Mouse (Mus musculus): Measurements from ENCODE around the gene Hist1h2ad. TPM values are rescaled to one million over a fixed set of nuclear protein-coding genes. Genes with fewer than 3 reads are reported as not detected.
"Not testable (repeated sequence)": the region's sequence is repeated elsewhere in the genome, so short reads cannot be mapped to it uniquely, and the experiment has no call there.

Gene Hist1h2ad
- polyA plus RNA-seq, 1 experiment from 2014 or later: 4.2 TPM

GRCm38 (mm10) chr13:23582219-23583056 lies 8.3 kb downstream of the Hist1h2ad start:
- H3K27me3 ChIP-seq (ENCODE audit: insufficient read depth, low read length): no peaks in the 10 kb centered on the region
- DNase-seq (peak; percentile 64), ATAC-seq (ENCODE audit: insufficient read depth) (no peak)
- no peaks in the 10 kb centered on the region for H3K9me3 ChIP-seq (ENCODE audit: low read depth, low read length)
- H3K27ac ChIP-seq (ENCODE audit: low read depth): peak overlapping the region; percentile 99
- H3K4me3 ChIP-seq (ENCODE audit: low read depth, low read length): peak overlapping the region; percentile 58
- peak overlapping the region; percentile 86 for H3K4me2 ChIP-seq
- H3K4me1 ChIP-seq (ENCODE audit: insufficient read depth): peaks cover 12% of the 10 kb centered on the region
- no peaks in the 10 kb centered on the region for H3K36me3 ChIP-seq (ENCODE audit: insufficient read depth)
- peak overlapping the region; percentile 84 for H3K9ac ChIP-seq
- no peak for TF ChIP-seq CTCF (IDR thresholded peaks at IDR 0.05; ENCODE audit: low read depth)
- 7% methylated on average over 6 of the region's 6 CpGs for WGBS

DNA sequence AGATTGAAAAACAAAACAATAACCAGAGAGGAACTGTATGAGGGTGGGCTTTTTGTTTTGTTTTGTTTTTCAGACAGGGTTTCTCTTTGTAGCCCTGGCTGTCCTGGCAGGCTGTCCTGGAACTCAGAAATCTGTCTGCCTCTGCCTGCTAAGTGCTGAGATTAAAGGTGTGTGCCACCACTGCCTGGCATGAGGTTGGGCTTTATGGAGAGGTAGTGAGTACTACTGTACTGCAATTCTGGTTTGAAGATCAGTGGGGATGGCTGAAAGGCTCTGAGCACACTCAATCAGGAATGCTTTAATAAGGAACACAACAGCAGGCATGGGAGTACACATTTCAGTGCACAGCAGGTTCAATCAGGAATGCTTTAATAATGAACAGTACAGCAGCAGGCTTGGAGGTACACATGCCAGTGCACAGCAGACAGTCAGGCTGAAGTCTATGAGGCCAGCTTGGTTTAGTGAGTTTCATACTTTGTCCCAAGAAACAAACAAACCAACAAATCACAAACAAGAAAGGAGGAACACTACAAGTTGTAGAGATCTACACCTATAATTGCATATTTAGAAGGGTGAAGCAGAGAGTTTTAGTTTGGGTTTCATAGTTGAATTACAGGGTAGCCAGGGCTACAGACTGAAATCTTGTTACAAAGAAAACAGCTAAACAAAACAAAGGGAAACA lies 9.3 kb downstream of the Hist1h2ad start:
- peak overlapping the region; percentile 86 for H3K4me2 ChIP-seq
- H3K27ac ChIP-seq (ENCODE audit: low read depth): peak overlapping the region; percentile 99
- peaks cover 12% of the 10 kb centered on the region for H3K4me1 ChIP-seq (ENCODE audit: insufficient read depth)
- peak overlapping the region; percentile 58; the same call in 1 of the 2 replicates for H3K4me3 ChIP-seq (ENCODE audit: low read depth, low read length)
- TF ChIP-seq CTCF (IDR thresholded peaks at IDR 0.05; ENCODE audit: low read depth): no peak
- ATAC-seq (ENCODE audit: insufficient read depth) (no peak), DNase-seq (peak; percentile 9)
- no peaks in the 10 kb centered on the region for H3K36me3 ChIP-seq (ENCODE audit: insufficient read depth)
- H3K27me3 ChIP-seq (ENCODE audit: insufficient read depth, low read length): no peaks in the 10 kb centered on the region
- peak overlapping the region; percentile 84; the same call in 1 of the 2 replicates for H3K9ac ChIP-seq
- H3K9me3 ChIP-seq (ENCODE audit: low read depth, low read length): no peaks in the 10 kb centered on the region

DNA sequence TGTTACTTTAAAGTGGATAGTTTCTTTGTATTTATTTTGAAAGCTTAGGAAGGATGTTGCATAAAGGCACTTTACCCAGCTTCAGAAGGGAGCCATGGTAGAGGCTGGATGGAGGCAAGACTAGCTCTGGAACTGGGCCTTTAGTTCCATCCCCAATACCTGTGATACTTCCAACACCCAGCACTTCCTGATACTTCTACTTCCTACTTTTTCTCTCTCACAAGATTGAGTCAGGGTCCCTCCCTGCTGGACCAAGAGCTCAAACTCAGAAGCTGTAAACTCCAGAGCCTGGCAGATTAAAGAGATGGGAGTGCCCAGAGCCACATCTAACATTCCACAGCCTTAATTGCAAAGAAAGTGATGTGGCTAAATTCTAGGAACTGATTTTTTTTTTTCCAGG lies 10.2 kb downstream of the Hist1h2ad start:
- TF ChIP-seq CTCF (IDR thresholded peaks at IDR 0.05; ENCODE audit: low read depth): no peak
- H3K4me1 ChIP-seq (ENCODE audit: insufficient read depth): peaks cover 12% of the 10 kb centered on the region
- H3K4me3 ChIP-seq (ENCODE audit: low read depth, low read length): peak overlapping the region; percentile 50
- H3K27me3 ChIP-seq (ENCODE audit: insufficient read depth, low read length): no peaks in the 10 kb centered on the region
- H3K27ac ChIP-seq (ENCODE audit: low read depth): peak overlapping the region; percentile 99
- DNase-seq (peak; percentile 64), ATAC-seq (ENCODE audit: insufficient read depth) (no peak)
- H3K9ac ChIP-seq: peak overlapping the region; percentile 80
- peak overlapping the region; percentile 90 for H3K4me2 ChIP-seq
- no peaks in the 10 kb centered on the region for H3K36me3 ChIP-seq (ENCODE audit: insufficient read depth)
- H3K9me3 ChIP-seq (ENCODE audit: low read depth, low read length): no peaks in the 10 kb centered on the region

DNA sequence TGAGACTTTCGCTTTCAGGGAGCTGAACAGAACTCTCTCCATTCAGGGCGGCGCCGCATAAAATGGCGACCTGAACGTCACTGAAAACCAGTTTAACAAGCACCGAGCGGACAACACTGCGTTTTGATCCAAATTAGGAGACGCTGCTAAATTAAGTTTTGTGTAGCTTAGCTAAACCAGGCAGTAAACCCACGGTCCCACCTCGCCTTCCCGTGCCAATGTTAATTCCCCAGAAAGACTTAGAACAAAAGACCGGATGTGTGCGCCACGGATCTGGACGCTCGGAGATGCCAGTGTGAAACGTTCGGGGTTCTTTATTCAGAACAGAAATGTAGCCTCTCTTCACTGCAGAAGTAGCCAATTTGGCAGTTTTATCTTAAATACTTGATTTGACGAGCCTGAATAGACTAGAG lies 10.9 kb downstream of the Hist1h2ad start:
- peak overlapping the region; percentile 90 for H3K4me2 ChIP-seq
- H3K4me1 ChIP-seq (ENCODE audit: insufficient read depth): peaks cover 12% of the 10 kb centered on the region
- WGBS: under 1% methylated on average over 21 of the region's 21 CpGs
- H3K27me3 ChIP-seq (ENCODE audit: insufficient read depth, low read length): no peaks in the 10 kb centered on the region
- peak overlapping the region; percentile 50 for H3K4me3 ChIP-seq (ENCODE audit: low read depth, low read length)
- H3K9me3 ChIP-seq (ENCODE audit: low read depth, low read length): no peaks in the 10 kb centered on the region
- ATAC-seq (ENCODE audit: insufficient read depth): no peak
- no peak for TF ChIP-seq CTCF (IDR thresholded peaks at IDR 0.05; ENCODE audit: low read depth)
- H3K36me3 ChIP-seq (ENCODE audit: insufficient read depth): no peaks in the 10 kb centered on the region
- peak overlapping the region; percentile 99 for H3K27ac ChIP-seq (ENCODE audit: low read depth)
- DNase-seq: peak; percentile 90
- peak overlapping the region; percentile 80 for H3K9ac ChIP-seq

DNA sequence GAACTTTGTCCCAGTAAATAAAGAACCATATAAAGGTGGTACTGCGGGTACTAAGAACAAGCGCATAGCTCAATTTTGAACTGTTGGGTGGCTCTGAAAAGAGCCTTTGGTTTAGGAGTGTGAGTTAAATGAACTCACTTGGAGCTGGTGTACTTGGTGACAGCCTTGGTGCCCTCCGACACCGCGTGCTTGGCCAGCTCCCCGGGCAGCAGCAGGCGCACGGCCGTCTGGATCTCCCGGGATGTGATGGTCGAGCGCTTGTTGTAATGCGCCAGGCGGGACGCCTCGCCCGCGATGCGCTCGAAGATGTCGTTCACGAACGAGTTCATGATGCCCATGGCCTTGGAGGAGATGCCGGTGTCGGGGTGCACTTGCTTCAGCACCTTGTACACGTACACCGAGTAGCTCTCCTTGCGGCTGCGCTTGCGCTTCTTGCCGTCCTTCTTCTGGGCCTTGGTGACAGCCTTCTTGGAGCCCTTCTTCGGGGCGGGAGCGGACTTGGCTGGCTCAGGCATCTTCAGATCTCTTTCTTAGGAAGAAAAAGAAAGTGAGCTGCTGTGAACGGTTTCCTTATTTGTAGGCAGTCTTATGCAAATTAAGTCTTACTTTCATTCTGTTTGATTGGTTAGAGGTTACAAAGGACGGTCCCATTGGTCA lies 11.4 kb downstream of the Hist1h2ad start:
- H3K9me3 ChIP-seq (ENCODE audit: low read depth, low read length); H3K27me3 ChIP-seq (ENCODE audit: insufficient read depth, low read length); H3K36me3 ChIP-seq (ENCODE audit: insufficient read depth): not testable (repeated sequence)
- peak; percentile 86 for ATAC-seq (ENCODE audit: insufficient read depth)
- H3K4me1 ChIP-seq (ENCODE audit: insufficient read depth): peaks cover 12% of the 10 kb centered on the region
- peak; percentile 96 for DNase-seq
- peak overlapping the region; percentile 90 for H3K4me2 ChIP-seq
- peak overlapping the region; percentile 99 for H3K27ac ChIP-seq (ENCODE audit: low read depth)
- H3K4me3 ChIP-seq (ENCODE audit: low read depth, low read length): peak overlapping the region; percentile 50
- H3K9ac ChIP-seq: peak overlapping the region; percentile 80
- WGBS: 0% methylated on average over 27 of the region's 36 CpGs

- TF ChIP-seq CTCF (IDR thresholded peaks at IDR 0.05; ENCODE audit: low read depth): no peak
- Histone ChIP-seq H3K9me3 (ENCODE audit: low read depth, low read length) (no peaks in the 10 kb centered on the region), H3K4me2 (peak overlapping the region; percentile 90), H3K4me1 (ENCODE audit: insufficient read depth) (peaks cover 12% of the 10 kb centered on the region), H3K4me3 (ENCODE audit: low read depth, low read length) (peak overlapping the region; percentile 50), H3K36me3 (ENCODE audit: insufficient read depth) (no peaks in the 10 kb centered on the region), H3K9ac (peak overlapping the region; percentile 69), H3K27me3 (ENCODE audit: insufficient read depth, low read length) (no peaks in the 10 kb centered on the region), H3K27ac (ENCODE audit: low read depth) (peak overlapping the region; percentile 99)
- DNase-seq (peak; percentile 67), ATAC-seq (ENCODE audit: insufficient read depth) (no peak)
- WGBS: 2% methylated on average over 22 of the region's 22 CpGs
These were observed 12.1 kb downstream of the Hist1h2ad start for GRCm38 (mm10) chr13:23586099-23586939.

All from lung, embryonic 14.5 days (tissue).